Mouse (Mus musculus): ENCODE results near the gene Zfp277.

DNA sequence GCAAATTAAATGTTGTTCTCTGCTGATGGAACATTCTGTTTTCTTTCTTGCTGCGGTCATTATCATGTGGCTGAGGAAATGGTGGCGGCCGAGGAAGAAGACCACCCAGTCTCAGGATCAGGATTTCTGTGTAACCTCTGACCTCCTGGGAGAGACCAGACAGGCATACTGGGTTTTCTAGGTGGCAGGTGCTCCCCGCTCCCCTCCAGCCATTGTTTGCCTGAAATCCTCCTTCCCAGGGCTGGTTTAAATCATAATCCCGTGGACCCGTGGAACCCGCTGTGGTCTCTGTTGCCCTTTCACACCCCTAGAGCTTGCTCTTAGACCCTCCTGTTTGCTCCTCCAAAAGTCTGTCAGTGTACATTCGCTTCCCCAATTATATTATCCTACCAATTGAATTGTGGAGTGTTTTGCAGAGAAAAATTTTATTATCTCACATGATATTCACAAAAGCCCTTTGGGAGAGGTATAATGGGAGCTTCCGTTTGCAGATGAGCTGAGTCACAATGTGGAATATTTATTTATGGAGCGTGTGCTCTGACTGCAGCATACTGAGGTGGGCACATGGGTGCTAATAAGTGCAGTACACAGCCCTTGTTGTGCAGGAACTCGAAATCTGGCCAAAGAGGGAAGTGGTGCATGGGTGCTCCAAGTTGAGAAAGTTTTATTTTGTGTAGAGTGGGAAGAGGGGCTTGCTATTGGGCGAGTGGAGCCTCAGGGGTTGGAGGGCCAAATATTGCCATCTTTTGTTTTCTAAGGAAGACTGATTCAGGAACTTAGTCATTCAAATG lies 40.5 kb upstream of the Zfp277 start:
- TF ChIP-seq CTCF (IDR thresholded peaks at IDR 0.05; ENCODE audit: low read depth) (no peak), EP300 (IDR thresholded peaks at IDR 0.05; ENCODE audit: low read depth) (no peak)
